ENCODE assay signal across 22 mouse cellular contexts in the genomic region with DNA sequence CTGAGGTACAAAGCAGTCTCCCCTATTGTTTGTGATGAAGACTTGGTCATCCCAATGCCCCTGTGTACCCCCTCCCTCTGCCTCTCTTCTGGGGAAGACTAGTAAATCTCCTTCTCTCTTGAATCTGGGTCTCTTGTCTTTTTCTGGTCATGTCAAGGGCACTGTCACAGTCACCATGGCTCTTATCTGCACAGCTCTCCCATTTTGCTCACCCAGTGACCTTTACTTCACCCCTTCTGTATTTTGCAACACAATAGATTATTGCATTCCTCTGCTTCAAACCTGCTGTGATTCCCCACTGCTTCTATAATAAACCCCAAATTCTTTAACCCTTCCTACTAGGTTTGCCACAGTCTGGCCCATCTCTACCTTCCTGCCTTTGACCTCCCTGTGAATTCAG.
DNase-seq lines count a peak whose midpoint lies in the region; ATAC-seq and TF ChIP-seq lines count a peak whose summit lies in the region.
"Had no signal": no experiment of that assay in that cellular context is flagged by ENCODE, and none has a peak within 500 bp of the region (broad histone marks: within the 10 kb centered on the region; RNA-seq: fewer than 3 reads in every experiment).

No protein-coding gene starts in this region.

- no peaks in the 10 kb centered on the region for H3K36me3 ChIP-seq in forebrain, embryonic 10.5 days (replicated peaks)
- H3K36me3 ChIP-seq in forebrain, postnatal 0 days (ENCODE audit: insufficient read depth) = no peaks in the 10 kb centered on the region
- no peaks in the 10 kb centered on the region for H3K36me3 ChIP-seq in heart, embryonic 16.5 days (ENCODE audit: control insufficient read depth, insufficient read depth)
- no peaks in the 10 kb centered on the region for H3K36me3 ChIP-seq in embryonic facial prominence, embryonic 10.5 days (replicated peaks)
- H3K36me3 ChIP-seq: embryonic facial prominence, embryonic 12.5 days; limb, embryonic 13.5 days; midbrain, embryonic 13.5 days had no signal

- DNase-seq in forebrain, embryonic 10.5 days (ENCODE audit: extremely low spot score, low spot score) = no peak
- DNase-seq in forebrain, postnatal 0 days = no peak
- DNase-seq in heart, postnatal 4 days = no peak
- DNase-seq in ES-CJ7 (ENCODE audit: low read depth, low spot score) = peak; percentile 89
- peak; percentile 40 for DNase-seq in Muller cell, postnatal 12 days (ENCODE audit: inconsistent ontology term)
- DNase-seq in embryonic facial prominence, embryonic 10.5 days (ENCODE audit: low spot score) = no peak
- DNase-seq: cerebellum, adult 18-20 months; cerebellum, postnatal 25 days; gastrocnemius, postnatal 25 days; kidney, adult 11 months; lung, postnatal 10 days; right cerebral cortex, postnatal 14 days; spleen, adult 18-20 months; thymus, postnatal 25 days had no signal

- no peak overlapping the region for H3K4me2 ChIP-seq in forebrain, postnatal 0 days (ENCODE audit: low read depth)
- H3K4me2 ChIP-seq in heart, embryonic 16.5 days (ENCODE audit: low read depth, low read length) = no peak overlapping the region
- H3K4me2 ChIP-seq: embryonic facial prominence, embryonic 12.5 days; limb, embryonic 13.5 days; midbrain, embryonic 13.5 days had no signal

- H3K27ac ChIP-seq in forebrain, embryonic 10.5 days = peak overlapping the region; percentile 40; the same call in 1 of the 2 replicates
- no peak overlapping the region for H3K27ac ChIP-seq in forebrain, postnatal 0 days (ENCODE audit: low read depth, low read length)
- peak overlapping the region; percentile 52 for H3K27ac ChIP-seq in heart, embryonic 16.5 days (ENCODE audit: low read length)
- H3K27ac ChIP-seq in embryonic facial prominence, embryonic 10.5 days (replicated peaks) = no peak overlapping the region
- H3K27ac ChIP-seq: embryonic facial prominence, embryonic 12.5 days; kidney, postnatal 0 days; limb, embryonic 13.5 days; midbrain, embryonic 13.5 days had no signal

- H3K4me3 ChIP-seq in forebrain, embryonic 10.5 days = no peak overlapping the region
- H3K4me3 ChIP-seq in forebrain, postnatal 0 days (ENCODE audit: low read depth, low read length) = no peak overlapping the region
- no peak overlapping the region for H3K4me3 ChIP-seq in heart, embryonic 16.5 days (ENCODE audit: low read length)
- no peak overlapping the region for H3K4me3 ChIP-seq in embryonic facial prominence, embryonic 10.5 days
- H3K4me3 ChIP-seq: embryonic facial prominence, embryonic 12.5 days; erythroblast, embryonic 14.5 days; limb, embryonic 13.5 days; midbrain, embryonic 13.5 days had no signal

- no peaks in the 10 kb centered on the region for H3K9me3 ChIP-seq in forebrain, embryonic 10.5 days
- H3K9me3 ChIP-seq in forebrain, postnatal 0 days (ENCODE audit: low read length) = no peaks in the 10 kb centered on the region
- no peaks in the 10 kb centered on the region for H3K9me3 ChIP-seq in heart, embryonic 16.5 days (replicated peaks; ENCODE audit: control insufficient read depth, low read length)
- no peaks in the 10 kb centered on the region for H3K9me3 ChIP-seq in embryonic facial prominence, embryonic 10.5 days
- H3K9me3 ChIP-seq: embryonic facial prominence, embryonic 12.5 days; limb, embryonic 13.5 days; midbrain, embryonic 13.5 days had no signal

- H3K9ac ChIP-seq in forebrain, postnatal 0 days = no peak overlapping the region
- H3K9ac ChIP-seq in heart, embryonic 16.5 days (ENCODE audit: low read length) = no peak overlapping the region
- H3K9ac ChIP-seq: embryonic facial prominence, embryonic 12.5 days; limb, embryonic 13.5 days; midbrain, embryonic 13.5 days had no signal

- no peak for ATAC-seq in forebrain, postnatal 0 days
- peak; percentile 70 for ATAC-seq in heart, embryonic 16.5 days (replicated peaks; ENCODE audit: extremely low read depth, insufficient read depth, low FRiP score)
- ATAC-seq: forebrain, embryonic 14.5 days; midbrain, embryonic 13.5 days; Patski had no signal

- H3K27me3 ChIP-seq in forebrain, embryonic 10.5 days (ENCODE audit: poor library complexity, severe bottlenecking) = no peaks in the 10 kb centered on the region
- no peaks in the 10 kb centered on the region for H3K27me3 ChIP-seq in forebrain, postnatal 0 days (ENCODE audit: insufficient read depth, low read length)
- H3K27me3 ChIP-seq in heart, embryonic 16.5 days (ENCODE audit: control insufficient read depth, insufficient read depth, low read length) = no peaks in the 10 kb centered on the region
- H3K27me3 ChIP-seq in embryonic facial prominence, embryonic 10.5 days (replicated peaks; ENCODE audit: low read depth, poor library complexity, severe bottlenecking) = no peaks in the 10 kb centered on the region
- H3K27me3 ChIP-seq: embryonic facial prominence, embryonic 12.5 days; limb, embryonic 13.5 days; midbrain, embryonic 13.5 days; Patski had no signal

- TF ChIP-seq CTCF in forebrain, postnatal 0 days (IDR thresholded peaks at IDR 0.05; ENCODE audit: low read depth) = no peak

- peaks cover 21% of the 10 kb centered on the region for H3K4me1 ChIP-seq in forebrain, embryonic 10.5 days
- no peaks in the 10 kb centered on the region for H3K4me1 ChIP-seq in forebrain, postnatal 0 days (ENCODE audit: insufficient read depth)
- peaks cover 22% of the 10 kb centered on the region for H3K4me1 ChIP-seq in heart, embryonic 16.5 days (ENCODE audit: control insufficient read depth, insufficient read depth, low read length)
- H3K4me1 ChIP-seq in embryonic facial prominence, embryonic 10.5 days = peaks cover 3% of the 10 kb centered on the region; the same call in 1 of the 2 replicates
- H3K4me1 ChIP-seq: embryonic facial prominence, embryonic 12.5 days; limb, embryonic 13.5 days; midbrain, embryonic 13.5 days had no signal

Comparison
In these comparisons a context has a peak if more than half of its experiments do, and no peak if none do; other contexts are left out.
1. H3K27ac ChIP-seq: peak in forebrain, embryonic 10.5 days (single experiment) and heart, embryonic 16.5 days (single experiment); none in forebrain, postnatal 0 days (single experiment) and embryonic facial prominence, embryonic 10.5 days (single experiment).
2. DNase-seq: peak in ES-CJ7 (single experiment) and Muller cell, postnatal 12 days (single experiment); none in forebrain, embryonic 10.5 days (single experiment), forebrain, postnatal 0 days (single experiment), heart, postnatal 4 days (single experiment) and embryonic facial prominence, embryonic 10.5 days (single experiment).